Comparison of ENCODE assay signal across 8 mouse cellular contexts in genomic region chr16:17489469-17490111, GRCm38 (mm10). TPM values are rescaled to one million over a fixed set of nuclear protein-coding genes. Genes with fewer than 3 reads are reported as not detected.
A peak's percentile ranks its signal among the peaks of the same experiment; 100 is the strongest.
DNase-seq lines count a peak whose midpoint lies in the region; ATAC-seq lines count a peak whose summit lies in the region.

Gene Aifm3 (plus strand): TSS chr16:17489611.

- WGBS in heart, embryonic 11.5 days (ENCODE audit: insufficient replicate concordance), result 1% methylated on average over 47 of the region's 47 CpGs
- 2% methylated on average over 28 of the region's 47 CpGs for WGBS in embryonic facial prominence, embryonic 14.5 days
- 2% methylated on average over 46 of the region's 47 CpGs for WGBS in liver, embryonic 12.5 days (ENCODE audit: insufficient replicate concordance)

- H3K4me3 ChIP-seq in heart, embryonic 11.5 days (ENCODE audit: low read depth, low read length), result peak within 1 kb of the TSS; percentile 58
- peak within 1 kb of the TSS; percentile 46 for H3K4me3 ChIP-seq in embryonic facial prominence, embryonic 14.5 days (ENCODE audit: low read depth, low read length)
- H3K4me3 ChIP-seq in liver, embryonic 12.5 days, result peak within 1 kb of the TSS; percentile 57

- H3K27ac ChIP-seq in heart, embryonic 11.5 days (ENCODE audit: low read depth, low read length), result no peak within 1 kb of the TSS
- H3K27ac ChIP-seq in embryonic facial prominence, embryonic 14.5 days (replicated peaks; ENCODE audit: low read depth, low read length), result no peak within 1 kb of the TSS
- H3K27ac ChIP-seq in liver, embryonic 12.5 days, result no peak within 1 kb of the TSS

- peaks cover 18% of the 10 kb centered on the region for H3K4me1 ChIP-seq in heart, embryonic 11.5 days (ENCODE audit: control insufficient read depth, insufficient read depth, low read length)
- no peaks in the 10 kb centered on the region for H3K4me1 ChIP-seq in embryonic facial prominence, embryonic 14.5 days (ENCODE audit: control insufficient read depth, insufficient read depth, low read length)
- H3K4me1 ChIP-seq in liver, embryonic 12.5 days, result peaks cover 28% of the 10 kb centered on the region

- H3K9me3 ChIP-seq in heart, embryonic 11.5 days (replicated peaks; ENCODE audit: control insufficient read depth, low read length), result no peaks in the 10 kb centered on the region
- H3K9me3 ChIP-seq in embryonic facial prominence, embryonic 14.5 days (ENCODE audit: control insufficient read depth, low read length), result no peaks in the 10 kb centered on the region
- H3K9me3 ChIP-seq in liver, embryonic 12.5 days (replicated peaks), result no peaks in the 10 kb centered on the region

- H3K4me2 ChIP-seq in heart, embryonic 11.5 days, result peak within 1 kb of the TSS; percentile 97
- peak within 1 kb of the TSS; percentile 90 for H3K4me2 ChIP-seq in embryonic facial prominence, embryonic 14.5 days (ENCODE audit: low read depth, low read length)
- peak within 1 kb of the TSS; percentile 87 for H3K4me2 ChIP-seq in liver, embryonic 12.5 days

- peak within 1 kb of the TSS; percentile 64 for H3K9ac ChIP-seq in heart, embryonic 11.5 days (ENCODE audit: low read depth, low read length)
- H3K9ac ChIP-seq in embryonic facial prominence, embryonic 14.5 days (ENCODE audit: low read depth, low read length), result peak within 1 kb of the TSS; percentile 61
- peak within 1 kb of the TSS; percentile 65 for H3K9ac ChIP-seq in liver, embryonic 12.5 days

- ATAC-seq in heart, embryonic 11.5 days (replicated peaks; ENCODE audit: insufficient number of reproducible peaks, low FRiP score, low TSS enrichment), result peak; percentile 62
- peak; percentile 85 for ATAC-seq in embryonic facial prominence, embryonic 14.5 days (ENCODE audit: low read depth)
- ATAC-seq in liver, embryonic 12.5 days, result peak; percentile 78
- no peak for ATAC-seq in inflammation-experienced regulatory T-cells, adult 6 months

- no peak for DNase-seq in heart, postnatal 4 days
- no peak for DNase-seq in adrenal gland, adult 8-10 months
- DNase-seq in embryonic facial prominence, embryonic 14.5 days (ENCODE audit: low spot score), result no peak
- peak; percentile 30 for DNase-seq in induced T-regulatory cell, adult 2 months (ENCODE audit: low read depth)
- peak; percentile 40 for DNase-seq in retina, postnatal 1 day

- H3K27me3 ChIP-seq in heart, embryonic 11.5 days (ENCODE audit: control insufficient read depth, insufficient read depth, low read length), result peaks cover 21% of the 10 kb centered on the region
- peaks cover 12% of the 10 kb centered on the region; the same call in 1 of the 2 replicates for H3K27me3 ChIP-seq in embryonic facial prominence, embryonic 14.5 days (replicated peaks; ENCODE audit: control insufficient read depth, insufficient read depth, low read length)
- H3K27me3 ChIP-seq in liver, embryonic 12.5 days (replicated peaks), result peaks cover 29% of the 10 kb centered on the region

- H3K36me3 ChIP-seq in heart, embryonic 11.5 days (ENCODE audit: control insufficient read depth, insufficient read depth, low read length), result peaks cover 5% of the 10 kb centered on the region; the same call in 1 of the 2 replicates
- H3K36me3 ChIP-seq in embryonic facial prominence, embryonic 14.5 days (ENCODE audit: control insufficient read depth, insufficient read depth, low read length), result peaks cover 36% of the 10 kb centered on the region
- H3K36me3 ChIP-seq in liver, embryonic 12.5 days, result peaks cover 32% of the 10 kb centered on the region

RNA-seq across cellular contexts. Expression of gene Aifm3, which starts in this region (rescaled TPM):
- 0.54 and 0.68 TPM in 2 replicates for polyA plus RNA-seq in heart, embryonic 11.5 days (2014; fragmentation: Nextera tagmentation; extraction: Ambion mirVana)
- under 1 TPM; 0.21 to 0.70 TPM for total RNA-seq in heart, postnatal 4 days (2021)
- 10 to 100 TPM in 3 of 4 experiments, 1 to 10 TPM in 1; 7.9 to 47.0 (median 29.0) TPM for total RNA-seq in adrenal gland, adult 8-10 months (2022)
- polyA plus RNA-seq in embryonic facial prominence, embryonic 14.5 days (2014; fragmentation: Nextera tagmentation; extraction: Ambion mirVana), result 2.4 and 4.9 TPM in 2 replicates
- polyA plus RNA-seq in liver, embryonic 12.5 days (2016; fragmentation: Nextera tagmentation; extraction: Ambion mirVana), result 0.83 and 0.98 TPM in 2 replicates
- not detected for polyA plus RNA-seq in inflammation-experienced regulatory T-cells, adult 6 months (2017; shearing (Covaris generic))

Comparison
In these comparisons a context has a peak if more than half of its experiments do, and no peak if none do; other contexts are left out.
1. RNA of gene Aifm3 (total RNA-seq): 7.9 to 47.0 TPM in adrenal gland, adult 8-10 months; 0.21 to 0.70 TPM in heart, postnatal 4 days; every median in the first group is over 4 times any median in the second.
2. Peak in ATAC-seq, H3K4me3 ChIP-seq, H3K9ac ChIP-seq and H3K4me2 ChIP-seq in heart, embryonic 11.5 days; RNA of the gene not detected or under 1 TPM.
3. Peak in ATAC-seq, H3K4me3 ChIP-seq, H3K9ac ChIP-seq and H3K4me2 ChIP-seq in liver, embryonic 12.5 days; RNA of the gene not detected or under 1 TPM.
4. DNase-seq: peak in induced T-regulatory cell, adult 2 months (single experiment) and retina, postnatal 1 day (single experiment); none in heart, postnatal 4 days (single experiment), adrenal gland, adult 8-10 months (single experiment) and embryonic facial prominence, embryonic 14.5 days (single experiment).
5. Peak in every context shown above with its lines, with median percentiles within 50 percentile points of each other: H3K4me2 ChIP-seq, H3K4me3 ChIP-seq and H3K9ac ChIP-seq.